Mouse (Mus musculus): ENCODE measurements around the gene Pard3.

Pard3 gene

GRCm38 (mm10) chr8:127655559-127655958 is 591.9 kb downstream of the Pard3 start:
- TF ChIP-seq CTCF (conservative IDR thresholded peaks at IDR 0.05; ENCODE audit: low read length) (no peak), POU5F1 (IDR thresholded peaks at IDR 0.05; ENCODE audit: borderline replicate concordance, low read length) (no peak), NANOG (IDR thresholded peaks at IDR 0.05; ENCODE audit: borderline replicate concordance, low read length) (no peak)
- no peaks in the 10 kb centered on the region for H3K9me3 ChIP-seq (ENCODE audit: low read length)
- no peaks in the 10 kb centered on the region for H3K27me3 ChIP-seq (ENCODE audit: insufficient read depth, low read length)
- no peaks in the 10 kb centered on the region for H3K36me3 ChIP-seq (ENCODE audit: insufficient read depth, low read length)
- H3K4me1 ChIP-seq (replicated peaks; ENCODE audit: low read depth, low read length) = no peaks in the 10 kb centered on the region
- no peak overlapping the region for H3K4me3 ChIP-seq (replicated peaks; ENCODE audit: low read length)

All from E14TG2a.4 (cell line).